Mouse (Mus musculus) CD4-positive, CD25-positive, alpha-beta regulatory T cell, adult 4 months (primary cell): ENCODE data around the gene Olfr453. TPM values are rescaled to one million over a fixed set of nuclear protein-coding genes. Genes with fewer than 3 reads are reported as not detected.

Experiments used
- ATAC-seq: one replicate; pipeline ENCODE4 v1.8.0; 2017
- polyA plus RNA-seq, 2 experiments: library from polyadenylated mRNA; unstranded; fragments of 100-300 nt; shearing (Covaris generic); gene quantifications; one replicate each; pipeline ENCODE4 v1.2.1; 2017

Olfr453 gene
- polyA plus RNA-seq, result not detected

GRCm38 (mm10) chr6:42739071-42739470 is at the start of gene Olfr453:
Gene Olfr453, plus strand, starts transcription at chr6:42739371.
- ATAC-seq, result no peak

GRCm38 (mm10) chr6:42689761-42690160 is 49.4 kb upstream of the Olfr453 start:
- no peak for ATAC-seq

GRCm38 (mm10) chr6:42692154-42692516 is 47.0 kb upstream of the Olfr453 start:
- ATAC-seq, result no peak

- no peak for ATAC-seq
Measured at GRCm38 (mm10) chr6:42692517-42693190, 46.5 kb upstream of the Olfr453 start.

- ATAC-seq, result no peak
Measured at GRCm38 (mm10) chr6:42709291-42710211, 29.6 kb upstream of the Olfr453 start, which contains the start of gene Tcaf1. Gene Tcaf1, minus strand, starts transcription at chr6:42710088.

- ATAC-seq, result no peak
Measured at GRCm38 (mm10) chr6:42714668-42715067, 24.5 kb upstream of the Olfr453 start.

- ATAC-seq, result no peak
Measured at GRCm38 (mm10) chr6:42717973-42718372, 21.2 kb upstream of the Olfr453 start.

GRCm38 (mm10) chr6:42742303-42742702 is 3.1 kb downstream of the Olfr453 start:
- ATAC-seq, result no peak

GRCm38 (mm10) chr6:42747846-42748245 is 8.7 kb downstream of the Olfr453 start:
- ATAC-seq, result no peak

- no peak for ATAC-seq
Measured at GRCm38 (mm10) chr6:42756104-42756503, 16.9 kb downstream of the Olfr453 start, which contains the start of gene Olfr38. Gene Olfr38, plus strand, starts transcription at chr6:42756404.

GRCm38 (mm10) chr6:42777066-42777465 is 37.9 kb downstream of the Olfr453 start:
- ATAC-seq, result no peak

GRCm38 (mm10) chr6:42784793-42785192 is 45.6 kb downstream of the Olfr453 start, which contains the start of gene Olfr452:
Gene Olfr452, plus strand, starts transcription at chr6:42785093.
- ATAC-seq, result no peak

- ATAC-seq, result no peak
Measured at GRCm38 (mm10) chr6:42790247-42790948, 51.2 kb downstream of the Olfr453 start.

- no peak for ATAC-seq
Measured at GRCm38 (mm10) chr6:42790949-42791556, 51.9 kb downstream of the Olfr453 start.

- no peak for ATAC-seq
Measured at GRCm38 (mm10) chr6:42794982-42795381, 55.8 kb downstream of the Olfr453 start.

Other genes with a start within 250 kb of the Olfr453 start
- gene Olfr455, start 191.8 kb upstream of the Olfr453 start, polyA plus RNA-seq, result not detected
- gene Tcaf3, start 141.7 kb upstream of the Olfr453 start, polyA plus RNA-seq, result not detected
- gene Tcaf2, start 94.1 kb upstream of the Olfr453 start, polyA plus RNA-seq, result not detected
- gene Tcaf1, start 29.3 kb upstream of the Olfr453 start, polyA plus RNA-seq, result not detected
- gene Olfr38, start 17.0 kb downstream of the Olfr453 start, polyA plus RNA-seq, result not detected
- not detected for gene Olfr452, start 45.7 kb downstream of the Olfr453 start, polyA plus RNA-seq
- not detected for gene Olfr450, start 72.6 kb downstream of the Olfr453 start, polyA plus RNA-seq
- gene Olfr449, start 95.0 kb downstream of the Olfr453 start, polyA plus RNA-seq, result not detected
- gene Olfr448, start 151.1 kb downstream of the Olfr453 start, polyA plus RNA-seq, result not detected
- not detected for gene Olfr447, start 169.5 kb downstream of the Olfr453 start, polyA plus RNA-seq
- not detected for gene Olfr446, start 182.0 kb downstream of the Olfr453 start, polyA plus RNA-seq
- not detected for gene Olfr444, start 209.7 kb downstream of the Olfr453 start, polyA plus RNA-seq